Mouse (Mus musculus) midbrain, embryonic 16.5 days (tissue): Measurements from ENCODE around the gene Lmbr1l. TPM values are rescaled to one million over a fixed set of nuclear protein-coding genes. Genes with fewer than 3 reads are reported as not detected.
A peak's percentile ranks its signal among the peaks of the same experiment; 100 is the strongest.
"Not testable (repeated sequence)": the region's sequence is repeated elsewhere in the genome, so short reads cannot be mapped to it uniquely, and the experiment has no call there.

Experiments
- ATAC-seq: fragments of 200-750 bp; cut with Nextera tagmentation; 2 replicates; pipeline ENCODE4 v1.8.0; 2017; ENCODE audit warnings: moderate TSS enrichment
- H3K27ac ChIP-seq: fragments of 300-500 bp; sonication (generic); 2 replicates; pipeline ENCODE4 v1.5.1; 2014; ENCODE audit warnings: mild to moderate bottlenecking, low read length, mixed read lengths
- H3K27me3 ChIP-seq: fragments of 300-500 bp; sonication (generic); 2 replicates; pipeline ENCODE4 v1.6.1; 2014; ENCODE audit warnings: low read depth, low read length, mixed read lengths; ENCODE audit not compliant: control insufficient read depth, insufficient read depth
- H3K36me3 ChIP-seq: fragments of 300-500 bp; sonication (generic); 2 replicates; pipeline ENCODE4 v1.6.1; 2014; ENCODE audit warnings: mild to moderate bottlenecking, low read length, moderate library complexity, mixed read lengths; ENCODE audit not compliant: control insufficient read depth, insufficient read depth
- H3K4me1 ChIP-seq: fragments of 300-500 bp; sonication (generic); 2 replicates; pipeline ENCODE4 v1.6.1; 2014; ENCODE audit warnings: mild to moderate bottlenecking, low read length, mixed read lengths; ENCODE audit not compliant: control insufficient read depth, insufficient read depth
- H3K4me2 ChIP-seq: fragments of 300-500 bp; sonication (generic); 2 replicates; pipeline ENCODE4 v1.6.1; 2014; ENCODE audit warnings: mild to moderate bottlenecking, low read length, mixed read lengths
- H3K4me3 ChIP-seq: fragments of 300-500 bp; sonication (generic); 2 replicates; pipeline ENCODE4 v1.5.1; 2014; ENCODE audit warnings: low read depth, mild to moderate bottlenecking, low read length, moderate library complexity, mixed read lengths
- H3K9ac ChIP-seq: fragments of 300-500 bp; sonication (generic); 2 replicates; pipeline ENCODE4 v1.6.1; 2014; ENCODE audit warnings: low read depth, low read length, mixed read lengths
- H3K9me3 ChIP-seq: fragments of 300-500 bp; sonication (generic); replicated peaks from 2 replicates; pipeline ENCODE4 v1.6.1; 2014; ENCODE audit warnings: mild to moderate bottlenecking, low read length, mixed read lengths; ENCODE audit not compliant: control insufficient read depth, poor library complexity, severe bottlenecking
- WGBS: fragments of 180-500 bp; shearing (Covaris S2); extraction: QIAGEN DNeasy Blood & Tissue Kit; methylation state at CpG from one replicate; pipeline ENCODE4 v1.1.7; 2014; 5-methylcytosine and 5-hydroxymethylcytosine counted together
- polyA plus RNA-seq: library from polyadenylated mRNA; unstranded; fragments of >200 nt; fragmentation: Nextera tagmentation; extraction: Ambion mirVana; gene quantifications from 2 replicates; pipeline ENCODE4 v1.2.1, GENCODE M21; 2015

Lmbr1l gene
- polyA plus RNA-seq, 1 experiment from 2014 or later: 27.9 TPM

GRCm38 (mm10) chr15:98942081-98942480 lies 24.1 kb upstream of the Lmbr1l start:
- 70% methylated on average over 4 of the region's 4 CpGs for WGBS
- H3K4me2 ChIP-seq: no peak overlapping the region
- no peak for ATAC-seq
- H3K27me3 ChIP-seq: no peaks in the 10 kb centered on the region
- H3K4me3 ChIP-seq: no peak overlapping the region
- H3K9me3 ChIP-seq: no peaks in the 10 kb centered on the region
- H3K27ac ChIP-seq: no peak overlapping the region
- H3K9ac ChIP-seq: no peak overlapping the region
- H3K4me1 ChIP-seq: peaks cover 2% of the 10 kb centered on the region
- no peaks in the 10 kb centered on the region for H3K36me3 ChIP-seq

GRCm38 (mm10) chr15:98941539-98941938 lies 23.5 kb upstream of the Lmbr1l start:
- Histone ChIP-seq H3K4me1 (no peaks in the 10 kb centered on the region), H3K9ac (no peak overlapping the region), H3K27me3 (no peaks in the 10 kb centered on the region), H3K36me3 (no peaks in the 10 kb centered on the region), H3K4me3 (no peak overlapping the region), H3K9me3 (no peaks in the 10 kb centered on the region), H3K4me2 (no peak overlapping the region), H3K27ac (no peak overlapping the region)
- ATAC-seq: no peak
- WGBS: 88% methylated on average over 2 of the region's 2 CpGs

- 47% methylated on average over 10 of the region's 10 CpGs for WGBS
- no peak overlapping the region for H3K27ac ChIP-seq
These were observed 22.8 kb upstream of the Lmbr1l start for GRCm38 (mm10) chr15:98940816-98941215.

GRCm38 (mm10) chr15:98934217-98934839 lies 16.3 kb upstream of the Lmbr1l start, which contains the start of gene Tuba1b:
TSS of gene Tuba1b (minus strand) at chr15:98934565.
- WGBS: under 1% methylated on average over 45 of the region's 58 CpGs
- ATAC-seq: peak; percentile 95
- peak within 1 kb of the TSS; percentile 98 for H3K4me2 ChIP-seq

More at GRCm38 (mm10) chr15:98940816-98941215, 22.8 kb upstream of the Lmbr1l start:
- no peak overlapping the region for H3K4me2 ChIP-seq
- H3K27me3 ChIP-seq: no peaks in the 10 kb centered on the region
- no peak for ATAC-seq
- H3K36me3 ChIP-seq: no peaks in the 10 kb centered on the region
- H3K9me3 ChIP-seq: no peaks in the 10 kb centered on the region
- H3K4me3 ChIP-seq: no peak overlapping the region
- peaks cover 1% of the 10 kb centered on the region for H3K4me1 ChIP-seq
- H3K9ac ChIP-seq: no peak overlapping the region

GRCm38 (mm10) chr15:98933833-98934216 lies 15.8 kb upstream of the Lmbr1l start:
- peak overlapping the region; percentile 79 for H3K4me3 ChIP-seq
- H3K9me3 ChIP-seq: no peaks in the 10 kb centered on the region
- H3K27ac ChIP-seq: peak overlapping the region; percentile 99
- ATAC-seq: peak; percentile 84
- WGBS: under 1% methylated on average over 35 of the region's 35 CpGs
- H3K27me3 ChIP-seq: no peaks in the 10 kb centered on the region
- peak overlapping the region; percentile 93 for H3K9ac ChIP-seq
- H3K4me1 ChIP-seq: peaks cover 24% of the 10 kb centered on the region
- H3K36me3 ChIP-seq: peaks cover 8% of the 10 kb centered on the region; the same call in 1 of the 2 replicates
- peak overlapping the region; percentile 98 for H3K4me2 ChIP-seq

More at GRCm38 (mm10) chr15:98934217-98934839, 16.3 kb upstream of the Lmbr1l start, which contains the start of gene Tuba1b:
- Histone ChIP-seq H3K4me3 (peak within 1 kb of the TSS; percentile 79), H3K9ac (peak within 1 kb of the TSS; percentile 93), H3K27ac (peak within 1 kb of the TSS; percentile 99), H3K4me1 (peaks cover 22% of the 10 kb centered on the region), H3K9me3 (no peaks in the 10 kb centered on the region), H3K36me3 (peaks cover 8% of the 10 kb centered on the region; the same call in 1 of the 2 replicates), H3K27me3 (no peaks in the 10 kb centered on the region)

GRCm38 (mm10) chr15:98933004-98933671 lies 15.1 kb upstream of the Lmbr1l start:
- H3K36me3 ChIP-seq, H3K27me3 ChIP-seq, H3K9me3 ChIP-seq: not testable (repeated sequence)
- Histone ChIP-seq H3K4me1 (peaks cover 29% of the 10 kb centered on the region), H3K9ac (peak overlapping the region; percentile 93), H3K4me3 (peak overlapping the region; percentile 79), H3K27ac (peak overlapping the region; percentile 99), H3K4me2 (peak overlapping the region; percentile 98)
- 8% methylated on average over 8 of the region's 9 CpGs for WGBS
- ATAC-seq: peak; percentile 33; the same call in 1 of the 2 replicates

- Histone ChIP-seq H3K4me1 (peaks cover 29% of the 10 kb centered on the region), H3K27me3 (no peaks in the 10 kb centered on the region), H3K4me2 (no peak overlapping the region), H3K36me3 (peaks cover 8% of the 10 kb centered on the region; the same call in 1 of the 2 replicates), H3K27ac (no peak overlapping the region), H3K4me3 (no peak overlapping the region), H3K9ac (no peak overlapping the region), H3K9me3 (no peaks in the 10 kb centered on the region)
- no peak for ATAC-seq
- WGBS: 75% methylated on average over 3 of the region's 3 CpGs
These were observed 13.0 kb upstream of the Lmbr1l start for GRCm38 (mm10) chr15:98930998-98931397.

- Histone ChIP-seq H3K4me2 (no peak overlapping the region), H3K27ac (no peak overlapping the region), H3K4me1 (peaks cover 22% of the 10 kb centered on the region), H3K9ac (no peak overlapping the region), H3K4me3 (no peak overlapping the region), H3K27me3 (no peaks in the 10 kb centered on the region), H3K9me3 (no peaks in the 10 kb centered on the region), H3K36me3 (peaks cover 8% of the 10 kb centered on the region; the same call in 1 of the 2 replicates)
- ATAC-seq: no peak
- WGBS: 59% methylated on average over 8 of the region's 8 CpGs
These were observed 12.1 kb upstream of the Lmbr1l start for GRCm38 (mm10) chr15:98930017-98930734.
